Mouse (Mus musculus): Measurements from ENCODE around the gene Stau1.

DNA sequence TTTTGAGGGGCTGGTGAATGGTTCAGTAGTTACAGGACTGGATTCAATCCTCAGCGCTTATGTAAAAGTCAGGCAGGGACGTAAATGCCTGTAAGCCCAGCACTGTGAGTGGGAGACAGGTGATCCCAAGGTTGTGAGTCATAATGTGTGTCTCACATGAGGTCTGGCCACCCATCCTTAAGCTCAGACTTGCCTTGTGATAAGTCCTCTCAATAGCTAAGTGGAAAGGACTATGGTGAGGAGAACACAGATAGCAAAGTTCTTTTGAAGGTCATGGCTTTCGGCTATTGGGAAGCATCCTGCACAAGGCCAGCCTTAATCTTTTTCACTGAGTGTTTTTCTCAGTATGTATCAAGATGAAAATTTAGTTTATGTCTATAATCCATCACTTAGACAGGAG lies 86.4 kb downstream of the Stau1 start:
- no peak for TF ChIP-seq CTCF (IDR thresholded peaks at IDR 0.05 in 2 of 3, conservative IDR thresholded peaks at IDR 0.05 in 1 of 3; ENCODE audit: control insufficient read depth in 1 of 3, insufficient read depth in 1 of 3, low read depth in 2 of 3, low read length in 3 of 3, poor library complexity in 1 of 3, severe bottlenecking in 1 of 3)
- TF ChIP-seq MAX (IDR thresholded peaks at IDR 0.05; ENCODE audit: low read length) = no peak
- no peak for TF ChIP-seq JUND (IDR thresholded peaks at IDR 0.05; ENCODE audit: low read depth, low read length)
- TF ChIP-seq POLR2AphosphoS2 (IDR thresholded peaks at IDR 0.05; ENCODE audit: low read length) = no peak
- no peak for TF ChIP-seq E2F4 (IDR thresholded peaks at IDR 0.05; ENCODE audit: borderline replicate concordance, low read depth, low read length)
- no peak for TF ChIP-seq ZC3H11A (IDR thresholded peaks at IDR 0.05; ENCODE audit: low read depth, low read length)
- TF ChIP-seq CHD2 (IDR thresholded peaks at IDR 0.05; ENCODE audit: low read length) = no peak
- TF ChIP-seq ELF1 (IDR thresholded peaks at IDR 0.05; ENCODE audit: low read depth, low read length) = no peak
- TF ChIP-seq POLR2A (IDR thresholded peaks at IDR 0.05; ENCODE audit: control insufficient read depth in 1 of 2, insufficient read depth in 1 of 2, low read depth in 1 of 2, low read length in 2 of 2, poor library complexity in 1 of 2) = no peak

Measured in MEL (cell line).